Mouse (Mus musculus): ENCODE measurements around the gene Arid1b.

Gene Arid1b

GRCm38 (mm10) chr17:5326689-5327088, 332.6 kb downstream of the Arid1b start:
- DNase-seq: no peak

- no peak for DNase-seq
These were observed 333.5 kb downstream of the Arid1b start for GRCm38 (mm10) chr17:5327480-5328180.

DNA sequence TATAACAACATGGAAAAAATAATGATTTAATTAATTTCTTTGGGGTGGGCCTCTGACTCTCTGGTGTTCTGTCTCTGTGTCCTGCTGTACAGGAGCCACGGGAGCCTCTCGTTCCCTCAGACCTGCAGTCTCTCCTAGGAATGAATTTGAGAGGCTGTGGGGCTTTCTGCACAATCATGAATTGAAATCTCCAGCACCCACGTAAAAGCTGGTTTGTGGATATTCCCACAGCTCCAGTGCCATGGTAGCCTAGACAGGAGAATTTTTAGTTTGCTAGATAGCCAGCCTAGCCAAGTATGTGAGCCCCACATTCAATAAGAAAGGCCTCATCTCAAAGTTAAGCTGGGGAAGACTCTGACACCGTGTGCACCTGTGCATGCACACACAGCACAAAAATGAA, 335.3 kb downstream of the Arid1b start:
- DNase-seq: no peak

GRCm38 (mm10) chr17:5330063-5330462, 335.9 kb downstream of the Arid1b start:
- peak in 1 of 2 experiments; percentile 26 for DNase-seq

DNA sequence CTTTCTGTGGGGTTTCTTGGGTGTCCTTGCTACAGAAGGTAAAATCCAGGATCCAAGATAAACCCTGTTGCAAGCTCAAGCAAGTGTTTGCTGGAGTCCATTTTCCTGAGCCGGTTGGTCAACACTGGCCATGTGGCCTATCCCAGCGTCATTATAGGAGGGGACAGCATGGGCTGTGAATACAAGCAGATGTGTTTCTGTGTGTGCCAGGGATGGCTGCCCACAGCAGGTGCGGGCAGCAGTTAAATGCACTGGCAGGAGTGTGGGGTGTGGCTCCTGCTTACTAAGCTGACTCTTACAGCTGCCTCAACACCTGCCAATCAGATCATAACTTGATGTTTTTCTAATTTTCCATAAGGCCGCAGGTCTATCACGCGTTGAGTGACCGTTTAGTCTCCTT, 336.5 kb downstream of the Arid1b start:
- DNase-seq: peak in 1 of 2 experiments; percentile 26

DNA sequence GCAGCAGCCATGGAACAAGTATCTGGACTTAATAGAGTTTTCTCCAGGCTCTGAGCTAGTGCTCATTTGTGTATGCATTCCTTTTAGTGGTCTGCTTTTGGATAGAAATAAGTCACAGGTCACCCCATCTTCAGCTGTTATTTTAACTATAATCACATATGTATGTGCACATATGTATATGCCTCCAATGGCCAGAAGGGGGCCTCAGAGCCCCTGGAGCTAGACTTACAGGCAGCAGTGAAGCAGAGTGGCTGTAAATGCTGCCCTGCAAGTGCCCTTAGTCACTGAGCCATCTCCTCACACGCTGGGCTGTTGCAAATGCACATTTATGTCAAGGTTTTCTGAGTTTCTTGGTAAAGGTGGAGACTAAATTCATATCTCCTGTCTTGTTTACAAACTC, 337.3 kb downstream of the Arid1b start:
- DNase-seq: peak; percentile 50 to 61

- DNase-seq: no peak
These were observed 340.4 kb downstream of the Arid1b start for GRCm38 (mm10) chr17:5334567-5334966.

DNA sequence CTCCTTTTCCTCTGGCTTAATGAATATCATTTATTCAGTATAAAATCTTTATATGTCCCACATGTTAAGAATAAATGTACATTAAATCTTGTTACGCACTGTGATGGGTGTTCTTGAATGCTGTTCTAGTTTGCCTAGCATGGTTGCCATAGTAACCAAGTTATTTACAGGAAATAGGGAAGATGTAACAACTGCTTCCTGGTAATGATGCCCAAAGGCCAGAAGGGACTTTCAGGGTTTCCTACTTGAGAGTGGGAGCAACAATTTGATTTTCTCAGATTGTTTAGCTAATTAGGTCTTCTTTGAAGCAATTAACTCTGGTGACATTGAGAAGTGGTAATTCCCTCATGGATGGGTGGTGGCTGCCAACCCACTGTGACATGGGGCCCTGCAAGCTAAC, 350.3 kb downstream of the Arid1b start:
- no peak for DNase-seq

GRCm38 (mm10) chr17:5345810-5346209, 351.7 kb downstream of the Arid1b start:
- no peak for DNase-seq

DNA sequence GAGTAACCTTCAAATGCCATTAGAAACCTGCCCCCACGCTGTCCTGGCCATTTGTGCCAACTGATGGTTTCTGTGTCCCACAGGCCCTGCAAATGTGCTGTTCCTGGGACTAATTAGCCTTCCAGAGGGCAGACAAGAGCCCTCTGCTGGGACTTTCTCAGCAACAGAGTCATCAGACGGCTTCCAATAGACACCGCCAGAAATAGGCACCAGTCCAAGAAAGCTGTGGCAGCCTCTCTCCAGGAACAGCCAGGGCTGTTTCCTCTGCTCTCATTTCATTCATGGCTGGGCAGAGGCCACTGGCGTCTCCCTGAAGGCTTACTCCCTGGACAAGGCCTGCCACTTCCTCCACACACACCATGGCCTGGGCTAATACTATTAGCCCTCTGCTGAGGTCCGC, 358.8 kb downstream of the Arid1b start:
- peak; percentile 50 to 54 for DNase-seq

GRCm38 (mm10) chr17:5360759-5361158, 366.6 kb downstream of the Arid1b start:
- peak; percentile 33 to 63 for DNase-seq

- no peak for DNase-seq
These were observed 371.9 kb downstream of the Arid1b start for GRCm38 (mm10) chr17:5365992-5366398.

GRCm38 (mm10) chr17:5371032-5371431, 376.9 kb downstream of the Arid1b start:
- DNase-seq: no peak

DNA sequence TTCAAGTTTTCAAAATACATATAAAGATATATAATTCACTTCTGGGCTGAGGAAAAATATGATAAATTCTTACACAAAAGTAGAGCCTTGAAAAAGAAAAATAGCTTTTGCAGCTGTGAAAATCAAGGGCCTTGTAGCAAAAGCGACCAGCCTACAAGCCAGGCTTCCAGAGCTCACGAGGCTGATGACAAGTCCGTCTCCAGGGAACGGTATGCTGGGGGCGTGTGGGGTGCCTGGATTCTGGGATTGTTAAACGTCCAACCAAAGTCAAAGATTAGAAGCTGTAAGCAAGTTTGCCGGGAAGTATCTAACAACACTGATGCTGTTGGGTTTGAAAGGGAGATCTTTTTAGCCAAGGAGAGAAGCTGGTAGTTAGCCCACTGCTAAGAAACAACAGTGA, 377.4 kb downstream of the Arid1b start:
- DNase-seq: no peak

DNA sequence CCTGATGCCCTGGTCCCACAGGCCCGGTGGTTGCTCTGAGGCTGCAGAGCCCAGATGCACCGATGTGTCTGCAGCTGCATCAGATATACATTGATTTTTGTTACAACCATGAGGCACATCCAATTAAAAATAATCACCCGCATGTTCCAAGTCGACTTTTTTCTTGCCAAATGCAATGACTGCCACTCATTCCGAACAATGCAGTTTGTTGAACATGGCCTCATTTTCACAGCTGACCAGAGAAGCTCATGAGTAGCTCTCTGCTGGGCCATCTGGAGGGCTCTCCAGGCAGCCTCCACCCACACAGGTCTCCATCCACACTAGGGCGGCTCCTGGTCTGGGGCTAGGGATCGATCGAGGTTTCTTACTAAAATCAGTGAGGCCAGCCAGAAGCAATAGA, 378.8 kb downstream of the Arid1b start:
- DNase-seq: no peak

GRCm38 (mm10) chr17:5377151-5377929, 383.2 kb downstream of the Arid1b start:
- DNase-seq: no peak

DNA sequence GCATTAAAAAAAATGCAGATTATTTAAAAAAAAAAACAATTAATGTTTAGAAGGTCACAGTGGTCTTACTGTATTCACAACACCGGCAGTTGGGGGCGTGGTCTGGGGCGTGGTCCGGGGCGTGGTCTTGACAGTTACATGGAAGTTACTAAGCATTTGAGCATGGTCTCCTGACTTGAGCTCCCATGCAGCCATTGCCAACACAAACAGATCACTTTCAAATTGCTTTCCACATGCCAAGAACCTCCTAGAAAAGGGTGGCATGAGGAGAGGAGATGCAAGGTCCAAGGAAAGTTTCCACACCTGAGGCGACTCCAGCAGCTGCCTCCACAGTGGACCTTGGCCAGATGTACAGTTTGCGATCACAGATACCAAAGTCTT, 383.8 kb downstream of the Arid1b start:
- peak; percentile 75 for DNase-seq

DNA sequence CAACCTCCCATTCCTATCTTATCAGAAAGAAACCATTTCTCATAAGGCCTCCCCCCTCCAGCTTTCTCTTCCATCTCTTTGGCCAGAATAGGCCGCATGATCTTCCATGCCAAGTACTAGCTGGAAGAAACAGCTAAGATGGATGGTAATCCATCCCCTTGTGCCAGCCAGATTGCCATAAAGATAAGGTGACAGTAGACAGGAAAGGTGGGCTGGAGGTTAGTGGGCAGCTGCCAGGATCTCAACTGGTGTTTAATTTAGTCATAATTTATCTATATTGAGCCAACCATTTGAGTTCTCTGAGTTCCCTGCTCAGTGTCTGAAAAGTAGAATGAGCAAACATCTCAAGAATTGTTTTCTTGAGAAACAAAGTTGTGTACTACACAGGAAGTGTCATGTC, 391.6 kb downstream of the Arid1b start:
- no peak for DNase-seq

- DNase-seq: no peak
These were observed 392.9 kb downstream of the Arid1b start for GRCm38 (mm10) chr17:5386885-5387545.

DNA sequence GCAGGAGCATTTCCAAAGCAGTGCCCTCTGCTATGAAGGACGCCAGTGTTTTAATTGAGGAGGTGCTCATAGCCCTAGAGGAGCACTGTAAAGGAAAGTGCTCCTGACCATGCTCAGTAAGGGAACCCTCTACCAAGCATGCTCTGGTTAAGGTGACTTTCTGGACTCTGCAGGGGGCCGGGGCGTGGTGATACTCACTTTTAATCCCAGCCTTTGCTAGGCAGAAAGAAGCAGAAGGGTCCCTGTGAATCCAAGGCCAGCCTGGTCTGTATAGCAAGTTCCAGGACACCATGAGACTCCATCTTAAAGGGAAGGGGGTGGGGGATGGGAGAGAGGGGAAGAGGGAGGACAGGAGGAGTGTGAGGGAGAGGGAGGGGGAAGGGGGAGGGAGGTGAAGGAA, 394.2 kb downstream of the Arid1b start:
- no peak for DNase-seq

- DNase-seq: no peak
These were observed 396.6 kb downstream of the Arid1b start for GRCm38 (mm10) chr17:5390682-5391081.

- DNase-seq: no peak
These were observed 401.5 kb downstream of the Arid1b start for GRCm38 (mm10) chr17:5395454-5396205.

GRCm38 (mm10) chr17:5396213-5396612, 402.1 kb downstream of the Arid1b start:
- DNase-seq: no peak
